Mouse (Mus musculus) heart, postnatal 14 days (tissue): ENCODE measurements at regions not wholly inside any gene's neighbourhood (a gene's known extent, or its start where the extent isn't known, plus 50 kb on each side); places are given as distances from the start of the nearest gene placed in this dataset.

Source experiments
- DNase-seq, 2 experiments: peaks; one replicate each; pipeline ENCODE4 v3.0.0; 2021 to 2022
- intact Hi-C: fragments of 180-260 bp; cut with DNase I; formaldehyde crosslinking; loops from one replicate; pipeline ENCODE4 v1.15.1; 2025

- no peak for DNase-seq
- intact Hi-C loops: no loop called here
Measured at GRCm38 (mm10) chr3:137482546-137482945, 138.9 kb upstream of the Ddit4l start.

DNA sequence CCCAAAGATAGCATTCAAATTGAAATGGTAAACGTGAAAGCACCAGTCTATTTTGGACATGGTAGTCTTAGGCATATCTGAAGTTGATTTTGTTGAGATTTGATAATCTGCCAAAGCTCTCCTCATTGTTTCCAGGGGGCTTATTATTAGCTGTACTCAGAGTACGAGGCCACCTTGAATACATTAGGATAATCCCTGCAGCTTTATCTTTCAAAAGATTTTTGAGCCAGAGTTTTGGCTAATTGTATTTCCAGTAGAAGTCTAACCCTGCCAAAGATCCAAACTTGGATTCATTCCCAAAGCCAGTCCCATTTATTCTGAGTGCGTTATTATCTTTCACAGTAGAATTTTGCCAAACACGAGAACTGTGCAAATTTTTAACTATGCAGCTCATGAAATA, 138.4 kb upstream of the Ddit4l start:
- intact Hi-C loops: no loop called here
- DNase-seq: no peak

DNA sequence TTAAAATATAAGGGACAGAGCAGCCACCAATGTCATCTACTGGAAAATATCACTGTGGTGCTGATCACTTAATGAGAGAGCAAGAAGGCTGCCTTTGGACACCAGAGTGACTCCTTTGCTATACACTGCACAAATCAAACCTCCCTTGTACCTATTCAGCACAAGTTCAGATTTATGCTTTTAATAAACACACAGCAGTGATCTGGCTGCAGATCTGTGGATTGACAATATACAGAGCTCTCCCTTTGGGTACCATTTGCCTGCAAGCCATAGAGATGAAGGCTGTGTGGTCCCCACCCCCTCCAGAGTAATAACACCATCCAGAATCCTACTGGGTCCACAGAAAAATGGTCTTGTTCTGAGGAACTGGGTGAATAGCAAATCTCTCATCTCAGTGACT, 131.8 kb upstream of the Ddit4l start:
- intact Hi-C loops: no loop called here
- DNase-seq: no peak

DNA sequence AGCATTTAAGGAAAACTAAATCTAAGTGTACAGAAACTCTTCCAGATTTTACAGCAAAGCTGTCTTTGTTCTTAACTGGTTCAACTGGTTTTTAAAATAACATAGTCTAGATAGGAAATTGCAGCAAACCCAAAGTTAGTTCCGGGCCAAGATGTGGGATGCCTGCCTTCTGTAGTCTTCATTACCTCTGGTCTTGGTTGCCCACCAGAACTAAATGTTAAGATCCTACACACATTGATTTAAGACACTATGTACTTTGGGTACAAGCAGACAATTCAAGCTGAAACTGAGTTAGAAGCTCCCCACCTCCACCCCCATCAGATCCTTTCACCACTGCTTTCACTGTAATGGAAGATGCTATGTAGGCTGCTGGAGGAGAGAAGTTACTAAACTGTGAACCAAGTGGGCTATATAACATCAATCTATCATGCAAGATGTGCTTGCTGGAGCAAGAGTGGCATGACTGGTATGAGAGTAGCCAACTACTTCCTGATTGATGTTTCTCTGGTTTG, 129.8 kb upstream of the Ddit4l start:
- intact Hi-C loops: no loop called here

GRCm38 (mm10) chr3:137498343-137498742, 123.1 kb upstream of the Ddit4l start:
- no peak for DNase-seq
- intact Hi-C loops: no loop called here

More for the DNA sequence above, 129.8 kb upstream of the Ddit4l start:
- no peak for DNase-seq

DNA sequence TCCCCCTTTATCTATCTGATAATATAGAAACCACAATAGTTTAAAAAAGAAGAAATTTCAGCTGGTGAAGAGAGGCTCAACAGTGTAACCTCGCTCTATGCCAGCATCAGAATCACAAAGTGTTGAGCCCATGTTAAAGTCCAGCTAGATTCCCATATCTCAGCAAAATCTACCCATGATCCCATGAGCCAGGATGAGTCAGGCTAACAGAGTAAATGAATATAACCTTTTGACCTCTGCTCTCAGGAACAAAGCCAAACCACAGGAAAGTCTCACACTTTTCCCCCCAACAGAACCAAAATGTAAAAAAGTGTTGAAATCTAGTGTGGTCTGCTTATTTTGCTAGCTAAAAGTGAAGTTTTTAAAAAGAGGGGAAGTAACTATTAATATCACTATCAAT, 110.1 kb upstream of the Ddit4l start:
- no peak for DNase-seq

DNA sequence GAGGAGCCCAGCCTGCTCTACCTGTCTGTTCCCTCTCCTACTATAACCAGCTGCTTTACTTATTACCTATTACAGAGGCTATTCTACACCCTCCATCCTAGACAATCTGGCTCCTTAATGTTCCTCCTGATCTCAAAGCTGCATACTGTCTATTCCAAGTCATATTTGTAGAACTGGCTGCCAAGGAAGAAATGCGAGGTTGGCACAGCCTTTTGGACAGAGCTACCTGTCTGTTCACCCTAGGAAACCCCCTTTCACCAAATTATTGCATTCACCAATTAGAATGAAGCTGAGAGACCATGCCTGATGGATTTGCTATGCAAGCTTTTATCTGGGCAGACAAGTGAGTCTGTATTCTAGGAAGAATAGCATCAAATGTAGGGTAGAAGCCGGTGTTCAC, 109.0 kb upstream of the Ddit4l start:
- intact Hi-C loops: no loop called here
- DNase-seq: no peak

More for the DNA sequence above, 110.1 kb upstream of the Ddit4l start:
- intact Hi-C loops: no loop called here

GRCm38 (mm10) chr3:137513026-137513425, 108.4 kb upstream of the Ddit4l start:
- peak; percentile 10 to 25 for DNase-seq
- intact Hi-C loops: no loop called here

GRCm38 (mm10) chr3:137514238-137514637, 107.2 kb upstream of the Ddit4l start:
- no peak for DNase-seq
- intact Hi-C loops: no loop called here

GRCm38 (mm10) chr3:137517433-137517832, 104.0 kb upstream of the Ddit4l start:
- DNase-seq: no peak

GRCm38 (mm10) chr3:137520191-137520590, 101.2 kb upstream of the Ddit4l start:
- intact Hi-C loops: no loop called here
- no peak for DNase-seq

More at GRCm38 (mm10) chr3:137517433-137517832, 104.0 kb upstream of the Ddit4l start:
- intact Hi-C loops: no loop called here

DNA sequence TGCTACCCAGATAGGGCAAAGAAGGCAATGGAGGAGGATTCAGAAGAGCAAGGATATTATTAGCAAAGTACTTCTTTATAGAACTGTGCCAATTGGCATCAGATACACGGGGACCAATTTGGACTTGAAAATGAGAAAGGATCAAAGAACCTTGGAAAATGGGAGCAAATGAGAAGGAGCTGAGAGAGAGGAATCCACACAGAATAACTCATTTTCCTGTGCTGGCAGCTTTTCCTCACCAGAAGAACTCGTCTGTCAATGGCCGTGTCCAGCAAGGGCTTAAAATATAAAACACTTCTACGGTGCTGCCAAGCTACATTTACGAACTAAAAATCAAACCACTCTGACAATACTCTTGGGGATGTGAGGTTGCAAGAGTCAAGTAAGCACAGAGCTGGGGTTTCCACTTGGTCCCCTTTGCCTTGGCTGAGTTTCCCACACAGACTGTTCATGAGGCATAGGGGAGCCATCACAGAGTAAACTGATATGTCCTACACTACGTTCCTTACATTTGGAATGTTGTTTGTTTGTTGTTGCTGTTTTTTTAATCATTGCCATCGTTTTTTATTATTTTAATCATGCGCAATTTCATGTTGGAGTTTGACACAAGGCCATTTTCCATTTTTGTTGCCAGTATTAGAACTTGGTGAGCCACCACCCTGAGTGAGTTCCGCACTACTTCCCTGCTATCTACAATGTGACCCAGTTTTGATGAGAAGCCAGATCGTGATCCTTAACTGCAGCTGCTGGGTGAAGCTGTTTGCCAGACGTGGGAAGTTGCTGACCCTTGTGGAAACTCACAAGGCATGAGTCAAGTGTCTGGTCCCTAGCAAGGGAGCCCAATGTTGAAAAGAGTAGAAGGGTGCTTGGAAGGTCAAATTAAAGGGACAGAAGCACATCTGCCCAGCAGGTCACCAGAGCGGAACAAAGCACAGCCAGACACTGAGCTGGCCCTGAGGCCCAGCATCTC, 95.5 kb upstream of the Ddit4l start:
- no peak for DNase-seq
- intact Hi-C loops: no loop called here

GRCm38 (mm10) chr3:137529592-137529960, 91.8 kb upstream of the Ddit4l start:
- DNase-seq: no peak
- intact Hi-C loops: no loop called here

DNA sequence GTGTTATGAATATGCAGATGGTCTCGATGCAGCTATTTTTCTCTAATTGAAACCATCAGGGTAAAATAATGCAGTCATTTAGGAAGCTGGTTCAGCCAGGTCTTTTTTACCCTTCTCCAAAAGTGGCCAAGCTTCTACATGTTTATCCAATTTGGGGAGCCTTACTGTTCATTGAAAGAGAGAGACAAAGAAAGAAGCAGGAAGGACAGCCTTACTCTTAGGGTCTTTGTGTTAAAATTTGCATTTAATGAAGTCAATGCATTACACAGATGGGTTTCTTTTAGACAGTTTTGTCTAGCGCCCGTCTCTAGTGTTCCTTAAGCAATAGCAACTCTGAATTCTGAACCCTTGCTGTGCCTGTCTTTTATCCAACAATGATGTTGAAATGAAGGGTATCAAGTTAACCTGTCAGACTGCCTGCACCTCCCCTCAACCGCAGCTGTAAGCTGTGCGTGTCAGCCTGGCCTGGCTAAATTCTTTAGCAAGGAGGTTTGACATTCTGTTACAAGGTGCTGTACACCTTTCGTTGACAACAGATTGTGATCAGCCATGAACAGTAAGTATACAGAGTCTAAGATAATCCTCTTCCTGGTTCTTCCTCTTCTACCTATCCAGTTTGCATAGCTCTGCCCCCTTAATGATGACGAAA, 91.3 kb upstream of the Ddit4l start:
- intact Hi-C loops: no loop called here
- DNase-seq: no peak

- DNase-seq: no peak
Measured at GRCm38 (mm10) chr3:137541666-137542065, 79.7 kb upstream of the Ddit4l start.

DNA sequence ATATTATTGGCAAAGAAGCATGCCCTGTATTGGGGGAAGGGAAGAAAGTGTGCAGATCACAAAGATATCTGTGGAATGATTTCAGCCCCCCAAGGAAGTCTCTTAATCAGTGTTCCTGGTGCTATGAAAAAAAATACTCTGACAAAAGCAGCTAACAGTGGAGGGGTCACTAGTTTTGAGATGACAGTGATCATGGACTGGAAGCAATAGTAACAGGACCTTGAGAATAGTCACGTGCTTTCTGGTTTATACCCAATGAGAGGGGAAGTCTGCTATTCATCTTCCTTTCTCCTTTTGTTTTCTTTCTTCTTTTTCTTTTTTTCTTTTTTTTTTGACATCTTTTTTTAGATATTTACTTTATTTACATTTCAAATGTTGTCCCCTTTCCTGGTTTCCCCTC, 79.1 kb upstream of the Ddit4l start:
- no peak for DNase-seq

More at GRCm38 (mm10) chr3:137541666-137542065, 79.7 kb upstream of the Ddit4l start:
- intact Hi-C loops: no loop called here

GRCm38 (mm10) chr3:137547414-137547877, 74.0 kb upstream of the Ddit4l start:
- peak in 1 of 2 experiments; percentile 4 for DNase-seq
- intact Hi-C loops: no loop called here

More for the DNA sequence above, 79.1 kb upstream of the Ddit4l start:
- intact Hi-C loops: no loop called here

GRCm38 (mm10) chr3:137547938-137548337, 73.5 kb upstream of the Ddit4l start:
- intact Hi-C loops: no loop called here
- DNase-seq: peak; percentile 50 to 62

DNA sequence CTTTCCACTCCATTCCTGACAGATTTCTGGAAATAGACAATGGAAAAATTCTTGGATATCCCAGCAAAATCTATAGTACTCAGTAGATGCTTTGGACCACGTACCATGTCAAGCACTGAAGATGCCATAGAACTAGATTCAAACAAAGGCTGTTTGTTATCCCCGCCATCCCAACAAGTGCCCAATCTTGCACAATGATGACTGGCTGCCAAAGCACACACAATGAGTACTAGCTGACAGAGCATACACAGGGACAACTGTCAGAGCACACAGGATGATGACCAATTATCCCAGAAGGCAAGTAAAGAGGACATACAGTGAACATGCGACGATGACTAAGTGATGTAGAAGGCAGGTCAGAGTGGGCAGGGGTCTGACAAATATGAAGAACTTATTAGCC, 70.7 kb upstream of the Ddit4l start:
- intact Hi-C loops: no loop called here
- DNase-seq: no peak

DNA sequence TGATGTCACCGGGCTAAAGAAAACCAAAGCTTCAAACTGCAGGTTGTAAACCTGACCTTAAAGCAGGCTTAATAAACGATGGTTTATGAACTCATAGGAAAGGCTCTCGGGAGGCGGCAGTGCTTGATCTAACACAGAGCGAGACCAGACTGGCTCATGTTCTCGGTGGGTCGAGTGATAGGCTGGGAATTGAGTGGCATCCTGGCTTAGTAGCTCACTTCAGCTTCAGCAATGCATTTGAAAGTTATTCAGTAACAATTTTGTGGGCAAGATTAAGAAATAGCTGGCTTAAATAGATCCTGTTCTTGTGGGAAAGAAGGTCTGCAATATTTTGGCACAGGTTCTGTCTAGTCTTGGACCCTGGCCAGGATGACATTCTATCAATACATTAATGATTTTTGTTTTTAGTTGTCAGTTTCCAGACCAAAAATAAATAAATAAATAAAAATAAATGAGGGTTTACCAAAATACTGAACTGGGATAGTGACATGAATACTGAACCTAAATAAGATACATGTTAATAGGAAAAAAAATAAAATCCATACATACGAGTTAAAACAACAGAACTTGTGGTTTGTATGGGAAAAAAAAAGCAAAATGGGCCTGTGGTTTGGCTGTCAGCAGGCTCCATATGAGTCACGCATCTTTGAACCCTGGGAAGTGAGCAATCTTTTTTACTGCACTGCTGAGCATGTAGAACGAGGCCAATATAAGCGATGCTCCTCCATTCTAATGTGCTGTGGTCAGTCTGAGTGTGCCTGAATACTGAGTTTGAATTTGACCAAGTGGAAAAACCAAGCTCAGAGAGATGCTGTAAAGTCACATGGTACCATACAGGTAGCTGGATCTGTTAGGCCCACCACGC, 68.7 kb upstream of the Ddit4l start:
- intact Hi-C loops: no loop called here

More for the DNA sequence above, 68.7 kb upstream of the Ddit4l start:
- no peak for DNase-seq
